Mouse (Mus musculus): ENCODE results near the gene Paf1.

DNA sequence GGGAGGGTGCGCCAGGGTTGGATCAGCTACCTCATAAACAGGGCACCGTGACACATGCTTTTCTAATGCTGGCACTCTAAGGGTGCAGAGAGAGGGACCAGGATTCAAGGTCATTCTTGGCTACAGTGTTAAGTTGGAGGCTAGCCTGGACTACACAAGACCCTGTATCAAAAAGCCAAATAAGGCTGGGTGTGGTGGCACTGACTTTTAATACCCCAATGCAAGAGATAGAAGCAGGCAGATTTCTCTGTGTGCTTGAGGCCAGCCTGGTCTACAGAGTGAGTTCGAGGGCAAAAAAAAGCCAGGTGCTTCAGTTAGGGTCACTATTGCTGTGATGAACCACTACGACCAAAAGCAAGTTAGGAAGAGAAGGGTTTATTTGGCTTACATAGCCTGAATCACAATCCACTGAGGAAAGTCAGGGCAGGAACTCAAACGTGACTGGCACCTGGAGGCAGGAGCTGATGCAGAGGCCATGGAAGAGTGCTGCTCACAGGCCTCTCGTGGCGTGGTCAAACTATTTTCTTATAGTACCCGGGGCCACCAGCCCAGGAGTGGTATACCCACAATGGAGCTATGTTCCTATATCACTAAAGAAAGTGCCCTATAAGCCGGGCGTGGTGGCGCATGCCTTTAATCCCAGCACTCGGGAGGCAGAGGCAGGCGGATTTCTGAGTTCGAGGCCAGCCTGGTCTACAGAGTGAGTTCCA lies 49.2 kb downstream of the Paf1 start:
- TF ChIP-seq GATA1 (IDR thresholded peaks at IDR 0.05; ENCODE audit: borderline replicate concordance, low read length), result no peak
- no peak for TF ChIP-seq FLI1 (IDR thresholded peaks at IDR 0.05; ENCODE audit: low read length)

Data from megakaryocyte, embryonic 14.5 days (primary cell).